26 mouse cellular contexts compared by ENCODE assay signal in the genomic region with DNA sequence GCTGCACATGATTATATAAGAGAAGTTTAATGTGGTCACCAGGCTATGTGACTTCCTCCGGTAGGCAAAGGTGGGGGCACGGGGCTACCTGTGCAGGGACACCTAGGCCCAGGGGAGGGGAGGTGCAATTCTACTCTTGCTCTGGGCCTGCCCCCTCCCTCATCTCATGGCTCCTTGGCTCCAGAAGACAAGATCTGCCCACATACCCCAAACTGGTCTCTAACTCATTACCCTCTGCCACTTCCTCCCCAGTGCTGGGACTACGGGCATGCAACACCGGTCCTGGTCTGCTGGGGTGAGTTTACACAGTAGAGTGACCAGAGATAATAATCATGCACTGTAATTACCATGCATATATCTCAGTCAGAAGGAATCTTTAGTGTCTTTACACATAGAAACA.
"Had no signal": no experiment of that assay in that cellular context is flagged by ENCODE, and none has a peak within 500 bp of the region (broad histone marks: within the 10 kb centered on the region; RNA-seq: fewer than 3 reads in every experiment).

No protein-coding gene starts in this region.

- DNase-seq: gastrocnemius, postnatal 14 days; gastrocnemius, postnatal 36 days; heart, adult 18-20 months; heart, postnatal 10 days; heart, postnatal 4 days; kidney, adult 18-20 months; kidney, adult 8-10 months; kidney, postnatal 10 days; kidney, postnatal 25 days; kidney, postnatal 4 days; liver; liver, embryonic 13.5 days had no signal

- H3K36me3 ChIP-seq: heart, embryonic 12.5 days; hindbrain, embryonic 10.5 days; hindbrain, embryonic 12.5 days; hindbrain, embryonic 15.5 days; intestine, embryonic 15.5 days; limb, embryonic 10.5 days; limb, embryonic 12.5 days; liver, embryonic 13.5 days; liver, embryonic 15.5 days had no signal

- H3K9me3 ChIP-seq: heart, embryonic 12.5 days; hindbrain, embryonic 10.5 days; hindbrain, embryonic 12.5 days; hindbrain, embryonic 15.5 days; intestine, embryonic 15.5 days; limb, embryonic 10.5 days; limb, embryonic 12.5 days; liver, embryonic 13.5 days; liver, embryonic 15.5 days had no signal

- H3K9ac ChIP-seq: heart, embryonic 12.5 days; hindbrain, embryonic 12.5 days; hindbrain, embryonic 15.5 days; intestine, embryonic 15.5 days; limb, embryonic 12.5 days; liver, embryonic 13.5 days; liver, embryonic 15.5 days had no signal

- H3K27ac ChIP-seq: hindbrain, embryonic 10.5 days; hindbrain, embryonic 12.5 days; hindbrain, embryonic 15.5 days; hindbrain, postnatal 0 days; intestine, embryonic 15.5 days; layer of hippocampus, adult 2 months; left cerebral cortex, adult 2 months; limb, embryonic 10.5 days; limb, embryonic 12.5 days; liver, embryonic 13.5 days; liver, embryonic 15.5 days had no signal

- H3K4me1 ChIP-seq: hindbrain, embryonic 15.5 days; intestine, embryonic 15.5 days; liver, embryonic 13.5 days; liver, embryonic 15.5 days had no signal

- H3K4me2 ChIP-seq: heart, embryonic 12.5 days; hindbrain, embryonic 12.5 days; hindbrain, embryonic 15.5 days; intestine, embryonic 15.5 days; limb, embryonic 12.5 days; liver, embryonic 11.5 days; liver, embryonic 13.5 days; liver, embryonic 15.5 days had no signal

- H3K4me3 ChIP-seq: heart, embryonic 12.5 days; hindbrain, embryonic 10.5 days; hindbrain, embryonic 12.5 days; hindbrain, embryonic 15.5 days; intestine, embryonic 15.5 days; layer of hippocampus, adult 2 months; left cerebral cortex, adult 2 months; limb, embryonic 10.5 days; limb, embryonic 12.5 days; liver, embryonic 13.5 days; liver, embryonic 15.5 days had no signal

- ATAC-seq: hindbrain, postnatal 0 days; inflammation-experienced regulatory T-cells, adult 6 months; intestine, embryonic 15.5 days; intestine, postnatal 0 days had no signal

- H3K27me3 ChIP-seq: heart, embryonic 12.5 days; hindbrain, embryonic 15.5 days; intestine, embryonic 15.5 days; limb, embryonic 12.5 days; liver, embryonic 13.5 days; liver, embryonic 15.5 days had no signal
